Mouse (Mus musculus) heart, adult 18-20 months (tissue): ENCODE results near the gene Ncbp3. TPM values are rescaled to one million over a fixed set of nuclear protein-coding genes. Genes with fewer than 3 reads are reported as not detected.

Experiments used
- DNase-seq, 2 experiments: peaks; one replicate each; pipeline ENCODE4 v3.0.0; 2021 to 2022; ENCODE audit warnings: mixed read lengths in 1 of 2
- total RNA-seq, 2 experiments: library from RNA; stranded (reverse); gene quantifications; 2 replicates each; pipeline ENCODE4 v1.2.3; 2021

Ncbp3 gene
- total RNA-seq, 2 experiments from 2014 or later: 5.6 to 6.2 TPM

DNA sequence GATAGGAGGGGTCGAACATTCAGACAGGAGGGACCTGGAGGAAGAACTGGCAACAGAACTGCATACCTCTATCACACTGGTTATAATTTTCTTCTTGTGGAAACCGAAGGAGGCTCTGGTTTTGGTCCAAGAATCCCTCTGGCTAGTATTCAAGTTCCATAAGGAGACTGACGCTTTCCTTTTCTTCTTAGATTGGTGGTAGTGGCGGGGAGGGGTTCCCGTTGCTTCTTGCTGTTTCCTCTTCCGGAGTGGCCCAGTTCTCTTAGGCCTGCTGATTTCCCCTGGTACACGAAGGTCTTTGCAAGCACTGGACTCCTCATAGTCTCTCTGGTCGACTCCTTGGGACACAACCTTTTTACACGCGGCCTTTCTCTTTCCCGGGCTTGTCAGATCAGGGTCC lies 89.5 kb downstream of the Ncbp3 start:
- peak in 1 of 2 experiments; percentile 17 for DNase-seq

DNA sequence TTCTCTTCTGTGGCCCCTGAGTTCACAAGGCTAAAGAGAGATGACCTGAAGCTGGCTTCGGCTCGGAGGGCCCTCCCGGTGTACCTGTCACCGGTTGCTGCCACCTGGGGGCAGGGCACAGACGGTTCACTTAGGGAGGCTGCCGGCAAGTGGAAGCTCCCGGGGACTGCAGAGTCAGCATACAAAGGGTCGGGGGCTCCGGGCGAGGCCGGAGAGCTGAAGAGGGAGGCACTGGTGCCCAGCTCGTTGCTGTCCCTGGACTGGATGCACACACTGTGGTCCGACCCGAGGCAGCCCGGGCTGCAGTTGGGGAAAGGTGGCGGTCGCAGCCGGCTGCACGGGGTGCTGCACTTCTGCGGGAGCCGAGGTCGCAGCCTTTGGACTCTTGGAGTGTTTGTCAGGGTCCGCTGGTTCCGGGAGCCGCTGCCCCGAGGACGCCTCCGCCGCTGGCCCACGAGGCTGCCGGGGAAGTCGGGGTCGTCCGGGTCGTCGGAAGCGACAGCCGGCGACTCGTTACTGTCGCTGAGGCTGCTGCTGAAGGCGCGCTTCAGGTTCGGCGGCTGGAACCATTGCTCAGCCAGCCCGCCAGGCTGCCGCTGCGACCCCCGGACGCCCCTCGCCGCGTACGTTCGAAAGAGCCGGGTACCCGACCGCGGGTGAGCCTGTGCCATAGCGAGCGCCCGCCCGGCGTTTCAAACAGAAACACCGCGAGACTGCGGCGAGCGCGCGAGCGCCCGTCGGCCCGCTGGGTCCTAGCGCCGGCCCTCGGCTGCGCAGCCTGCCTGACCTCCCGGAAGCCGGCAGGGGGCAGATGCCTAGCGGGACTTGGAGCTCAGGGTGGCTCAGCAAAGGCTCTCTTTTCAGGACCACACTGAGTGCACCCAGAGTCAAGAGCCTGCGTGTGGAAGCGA lies 90.3 kb downstream of the Ncbp3 start, which contains the start of gene Haspin:
TSS of gene Haspin (minus strand) at position 704 of the 911 bp plus-strand sequence.
- peak; percentile 92 to 95 for DNase-seq

Other genes with a start within 250 kb of the Ncbp3 start
- 10 to 100 TPM in 1 of 2 experiments, 1 to 10 TPM in 1; 8.6 to 15.8 TPM for gene Atp2a3, start 86.6 kb upstream of the Ncbp3 start, total RNA-seq
- under 1 TPM; 0.25 to 0.28 TPM for gene P2rx1, start 48.7 kb upstream of the Ncbp3 start, total RNA-seq
- gene Camkk1, start 28.8 kb upstream of the Ncbp3 start, total RNA-seq: under 1 TPM; 0.90 to 0.92 TPM
- under 1 TPM; 0.10 to 0.41 TPM for gene Itgae, start 42.8 kb downstream of the Ncbp3 start, total RNA-seq
- under 1 TPM; 0.12 to 0.21 TPM for gene Haspin, start 90.5 kb downstream of the Ncbp3 start, total RNA-seq
- gene P2rx5, start 112.6 kb downstream of the Ncbp3 start, total RNA-seq: 10 to 100 TPM; 14.4 to 17.1 TPM
- gene Emc6, start 129.3 kb downstream of the Ncbp3 start, total RNA-seq: 10 to 100 TPM; 94.8 to 98.0 TPM
- gene Tax1bp3, start 129.3 kb downstream of the Ncbp3 start, total RNA-seq: 10 to 100 TPM; 48.7 to 53.3 TPM
- gene Ctns, start 151.3 kb downstream of the Ncbp3 start, total RNA-seq: 1 to 10 TPM; 10.0 TPM
- 1 to 10 TPM in 1 of 2 experiments, under 1 TPM in 1; 0.92 to 1.5 TPM for gene Shpk, start 151.7 kb downstream of the Ncbp3 start, total RNA-seq
- gene Trpv1, start 186.5 kb downstream of the Ncbp3 start, total RNA-seq: not detected
- not detected for gene Trpv3, start 219.6 kb downstream of the Ncbp3 start, total RNA-seq